Mouse (Mus musculus) forebrain, embryonic 11.5 days (tissue): ENCODE data around the gene Gm6034. TPM values are rescaled to one million over a fixed set of nuclear protein-coding genes. Genes with fewer than 3 reads are reported as not detected.
"Not testable (repeated sequence)": the region's sequence is repeated elsewhere in the genome, so short reads cannot be mapped to it uniquely, and the experiment has no call there.

Experiments
- ATAC-seq: fragments of 200-750 bp; cut with Nextera tagmentation; replicated peaks from 2 replicates; pipeline ENCODE4 v1.8.0; 2017; ENCODE audit warnings: moderate TSS enrichment; ENCODE audit not compliant: low FRiP score
- DNase-seq: peaks from one replicate; pipeline ENCODE4 v3.0.0-alpha.2; 2017; ENCODE audit warnings: low spot score
- H3K27ac ChIP-seq: fragments of 300-500 bp; sonication (generic); 2 replicates; pipeline ENCODE4 v1.5.1; 2014; ENCODE audit warnings: low read depth, low read length
- H3K27me3 ChIP-seq: fragments of 300-500 bp; sonication (generic); 2 replicates; pipeline ENCODE4 v1.6.1; 2014; ENCODE audit warnings: mild to moderate bottlenecking, low read length, mixed read lengths; ENCODE audit not compliant: control insufficient read depth, insufficient read depth
- H3K36me3 ChIP-seq: fragments of 300-500 bp; sonication (generic); 2 replicates; pipeline ENCODE4 v1.6.1; 2014; ENCODE audit warnings: mild to moderate bottlenecking, low read length, moderate library complexity, mixed read lengths; ENCODE audit not compliant: control insufficient read depth, insufficient read depth
- H3K4me1 ChIP-seq: fragments of 300-500 bp; sonication (generic); replicated peaks from 2 replicates; pipeline ENCODE4 v1.6.1; 2014; ENCODE audit warnings: low read length, mixed read lengths; ENCODE audit not compliant: control insufficient read depth, insufficient read depth
- H3K4me2 ChIP-seq: fragments of 300-500 bp; sonication (generic); 2 replicates; pipeline ENCODE4 v1.6.1; 2014; ENCODE audit warnings: low read depth, mild to moderate bottlenecking, low read length, moderate library complexity, mixed read lengths; ENCODE audit not compliant: severe bottlenecking
- H3K4me3 ChIP-seq: fragments of 300-500 bp; sonication (generic); 2 replicates; pipeline ENCODE4 v1.5.1; 2014; ENCODE audit warnings: low read depth, low read length
- H3K9ac ChIP-seq: fragments of 300-500 bp; sonication (generic); 2 replicates; pipeline ENCODE4 v1.6.1; 2014; ENCODE audit warnings: low read length
- H3K9me3 ChIP-seq: fragments of 300-500 bp; sonication (generic); 2 replicates; pipeline ENCODE4 v1.6.1; 2016; ENCODE audit warnings: low read length, mixed read lengths; ENCODE audit not compliant: control insufficient read depth
- WGBS: fragments of 180-500 bp; shearing (Covaris S2); extraction: QIAGEN DNeasy Blood & Tissue Kit; methylation state at CpG from one replicate; pipeline ENCODE4 v1.1.7; 2014; 5-methylcytosine and 5-hydroxymethylcytosine counted together
- polyA plus RNA-seq: library from polyadenylated mRNA; unstranded; fragments of >200 nt; fragmentation: Nextera tagmentation; extraction: Ambion mirVana; gene quantifications from 2 replicates; pipeline ENCODE4 v1.2.1, GENCODE M21; 2014

Gm6034 gene
- polyA plus RNA-seq, 1 experiment from 2014 or later: not detected

GRCm38 (mm10) chr17:36028879-36029619 lies 13.7 kb upstream of the Gm6034 start:
- Histone ChIP-seq H3K4me2 (no peak overlapping the region), H3K9ac (no peak overlapping the region), H3K27ac (no peak overlapping the region), H3K27me3 (no peaks in the 10 kb centered on the region), H3K9me3 (no peaks in the 10 kb centered on the region), H3K4me1 (peaks cover 2% of the 10 kb centered on the region; the same call in 1 of the 2 replicates), H3K36me3 (no peaks in the 10 kb centered on the region), H3K4me3 (no peak overlapping the region)
- ATAC-seq (no peak), DNase-seq (no peak)
- 89% methylated on average over 7 of the region's 7 CpGs for WGBS

- not testable (repeated sequence) for H3K4me2 ChIP-seq, H3K9ac ChIP-seq, ATAC-seq, DNase-seq, H3K27ac ChIP-seq, H3K4me3 ChIP-seq, H3K36me3 ChIP-seq, H3K4me1 ChIP-seq, H3K9me3 ChIP-seq, H3K27me3 ChIP-seq
- 77% methylated on average over 2 of the region's 4 CpGs for WGBS
Measured at GRCm38 (mm10) chr17:36030046-36030702, 12.6 kb upstream of the Gm6034 start.

GRCm38 (mm10) chr17:36030703-36031582 lies 11.8 kb upstream of the Gm6034 start:
- not testable (repeated sequence) for H3K9ac ChIP-seq, H3K27me3 ChIP-seq, H3K27ac ChIP-seq, DNase-seq, H3K36me3 ChIP-seq, H3K4me1 ChIP-seq, H3K9me3 ChIP-seq
- Histone ChIP-seq H3K4me3 (peak overlapping the region; percentile 38), H3K4me2 (peak overlapping the region; percentile 60; the same call in 1 of the 2 replicates)
- ATAC-seq: 0 out of 2 replicates have a peak, but pooled peaks have one; percentile 13
- 39% methylated on average over 8 of the region's 8 CpGs for WGBS

GRCm38 (mm10) chr17:36031583-36032331 lies 11.0 kb upstream of the Gm6034 start:
- DNase-seq (peak; percentile 62), ATAC-seq (peak; percentile 65)
- WGBS: under 1% methylated on average over 37 of the region's 40 CpGs
- Histone ChIP-seq H3K4me3 (peak overlapping the region; percentile 38), H3K9ac (peak overlapping the region; percentile 66), H3K4me2 (peak overlapping the region; percentile 60)
- not testable (repeated sequence) for H3K9me3 ChIP-seq, H3K27ac ChIP-seq, H3K4me1 ChIP-seq, H3K27me3 ChIP-seq, H3K36me3 ChIP-seq

GRCm38 (mm10) chr17:36032351-36032875 lies 10.3 kb upstream of the Gm6034 start, which contains the start of gene H2-T23:
TSS of gene H2-T23 (minus strand) at chr17:36032855.
- H3K27me3 ChIP-seq, H3K27ac ChIP-seq, H3K36me3 ChIP-seq, H3K9me3 ChIP-seq, H3K4me1 ChIP-seq: not testable (repeated sequence)
- H3K4me3 ChIP-seq: peak within 1 kb of the TSS; percentile 38
- peak; percentile 54; the same call in 1 of the 2 replicates for ATAC-seq
- peak within 1 kb of the TSS; percentile 60 for H3K4me2 ChIP-seq
- peak within 1 kb of the TSS; percentile 66 for H3K9ac ChIP-seq
- peak; percentile 62 for DNase-seq
- WGBS: under 1% methylated on average over 25 of the region's 25 CpGs

GRCm38 (mm10) chr17:36034524-36034923 lies 8.2 kb upstream of the Gm6034 start:
- DNase-seq, ATAC-seq, H3K4me1 ChIP-seq, H3K4me3 ChIP-seq, H3K27me3 ChIP-seq, H3K4me2 ChIP-seq, H3K9me3 ChIP-seq, H3K36me3 ChIP-seq, H3K27ac ChIP-seq, H3K9ac ChIP-seq: not testable (repeated sequence)
- WGBS: 72% methylated on average over 3 of the region's 3 CpGs

GRCm38 (mm10) chr17:36035010-36035638 lies 7.6 kb upstream of the Gm6034 start:
- not testable (repeated sequence) for DNase-seq, H3K4me2 ChIP-seq, H3K9me3 ChIP-seq

More at GRCm38 (mm10) chr17:36035010-36035638, 7.6 kb upstream of the Gm6034 start:
- H3K27me3 ChIP-seq, ATAC-seq, H3K9ac ChIP-seq, H3K4me3 ChIP-seq, H3K27ac ChIP-seq, H3K4me1 ChIP-seq, H3K36me3 ChIP-seq: not testable (repeated sequence)
- WGBS: 37% methylated on average over 3 of the region's 3 CpGs
